Mouse (Mus musculus) MEL (cell line): ENCODE measurements around the gene Prdm9. TPM values are rescaled to one million over a fixed set of nuclear protein-coding genes. Genes with fewer than 3 reads are reported as not detected.
A peak's percentile ranks its signal among the peaks of the same experiment; 100 is the strongest.

Experiments
- DNase-seq: peaks from one replicate; pipeline ENCODE4 v3.0.0; 2011; ENCODE audit warnings: low read depth, low spot score
- H3K27ac ChIP-seq: 2 replicates; pipeline ENCODE4 v1.5.1; 2012; ENCODE audit warnings: low read depth, mild to moderate bottlenecking, control low read depth, low read length, moderate library complexity; ENCODE audit not compliant: control insufficient read depth
- H3K27me3 ChIP-seq, 2 experiments: fragments of 150-350 bp in 1 of 2; sonication (generic) in 1 of 2; 2 replicates each; pipeline ENCODE4 v1.6.1; 2012; ENCODE audit warnings: low read length in 2 of 2, mild to moderate bottlenecking in 2 of 2, improper control_type of control experiment in 1 of 2, moderate library complexity in 1 of 2; ENCODE audit not compliant: insufficient read depth in 2 of 2, control insufficient read depth in 1 of 2
- H3K36me3 ChIP-seq, 2 experiments: 2 replicates each; pipeline ENCODE4 v1.6.1; 2012 to 2014; ENCODE audit warnings: low read length in 2 of 2, improper control_type of control experiment in 1 of 2, inconsistent platforms in 1 of 2, mild to moderate bottlenecking in 1 of 2; ENCODE audit not compliant: insufficient read depth in 2 of 2, control insufficient read depth in 1 of 2
- H3K4me1 ChIP-seq, 2 experiments: fragments of 150-350 bp in 1 of 2; sonication (generic) in 1 of 2; 2 replicates each; pipeline ENCODE4 v1.6.1; 2012; ENCODE audit warnings: low read length in 2 of 2, improper control_type of control experiment in 1 of 2, mild to moderate bottlenecking in 1 of 2; ENCODE audit not compliant: insufficient read depth in 2 of 2, control insufficient read depth in 1 of 2
- H3K4me3 ChIP-seq, 2 experiments: fragments of 150-350 bp in 1 of 2; sonication (generic) in 1 of 2; 2 replicates each; pipeline ENCODE4 v1.5.1; 2012; ENCODE audit warnings: low read depth in 2 of 2, low read length in 2 of 2, mild to moderate bottlenecking in 2 of 2, moderate library complexity in 2 of 2, control low read depth in 1 of 2, improper control_type of control experiment in 1 of 2; ENCODE audit not compliant: control insufficient read depth in 1 of 2, insufficient read depth in 1 of 2
- H3K79me2 ChIP-seq: 2 replicates; pipeline ENCODE4 v1.6.1; 2012; ENCODE audit warnings: mild to moderate bottlenecking, low read length, moderate library complexity; ENCODE audit not compliant: control insufficient read depth, poor library complexity, insufficient read depth
- H3K9ac ChIP-seq: 2 replicates; pipeline ENCODE4 v1.6.1; 2012; ENCODE audit warnings: low read depth, mild to moderate bottlenecking, control low read depth, low read length, moderate library complexity; ENCODE audit not compliant: control insufficient read depth, poor library complexity, severe bottlenecking
- H3K9me3 ChIP-seq: fragments of 150-350 bp; sonication (generic); replicated peaks from 2 replicates; pipeline ENCODE4 v1.6.1; 2012; ENCODE audit warnings: mild to moderate bottlenecking, low read length, improper control_type of control experiment, moderate library complexity; ENCODE audit not compliant: insufficient read depth
- BHLHE40 ChIP-seq: IDR thresholded peaks from 2 replicates; pipeline ENCODE4 v1.6.1; 2012; ENCODE audit warnings: low read depth, mild to moderate bottlenecking, inconsistent platforms, low read length, improper control_type of control experiment, borderline replicate concordance
- CHD1 ChIP-seq: IDR thresholded peaks from 2 replicates; pipeline ENCODE4 v1.6.1; 2012; ENCODE audit warnings: low read depth, mild to moderate bottlenecking, inconsistent platforms, low read length, improper control_type of control experiment
- CTCF ChIP-seq, 3 experiments: IDR thresholded peaks in 2 of 3; conservative IDR thresholded peaks in 1 of 3; 2 replicates each; pipeline ENCODE4 v1.5.1; 2011 to 2012; ENCODE audit warnings: low read length in 3 of 3, low read depth in 2 of 3, mild to moderate bottlenecking in 2 of 3, improper control_type of control experiment in 1 of 3, inconsistent platforms in 1 of 3, mixed read lengths in 1 of 3, moderate library complexity in 1 of 3; ENCODE audit not compliant: control insufficient read depth in 1 of 3, insufficient read depth in 1 of 3, poor library complexity in 1 of 3, severe bottlenecking in 1 of 3
- ELF1 ChIP-seq: IDR thresholded peaks from 2 replicates; pipeline ENCODE4 v1.6.1; 2014; ENCODE audit warnings: low read depth, mild to moderate bottlenecking, inconsistent platforms, low read length, improper control_type of control experiment, moderate library complexity
- ETS1 ChIP-seq: IDR thresholded peaks from 2 replicates; pipeline ENCODE4 v1.6.1; 2012; ENCODE audit warnings: low read depth, mild to moderate bottlenecking, inconsistent platforms, low read length, improper control_type of control experiment, moderate library complexity
- HCFC1 ChIP-seq: IDR thresholded peaks from 2 replicates; pipeline ENCODE4 v1.6.1; 2012; ENCODE audit warnings: low read depth, mild to moderate bottlenecking, inconsistent platforms, low read length, improper control_type of control experiment, moderate library complexity
- JUND ChIP-seq: IDR thresholded peaks from 2 replicates; pipeline ENCODE4 v1.6.1; 2011; ENCODE audit warnings: low read depth, mild to moderate bottlenecking, improper control_type of control experiment, low read length
- MAX ChIP-seq: IDR thresholded peaks from 2 replicates; pipeline ENCODE4 v1.6.1; 2011; ENCODE audit warnings: low read length, improper control_type of control experiment
- MAZ ChIP-seq: IDR thresholded peaks from 2 replicates; pipeline ENCODE4 v1.6.1; 2012; ENCODE audit warnings: low read depth, mild to moderate bottlenecking, inconsistent platforms, low read length, improper control_type of control experiment
- MXI1 ChIP-seq: IDR thresholded peaks from 2 replicates; pipeline ENCODE4 v1.6.1; 2011; ENCODE audit warnings: mild to moderate bottlenecking, low read depth, low read length, improper control_type of control experiment
- MYB ChIP-seq: IDR thresholded peaks from 2 replicates; pipeline ENCODE4 v1.6.1; 2011; ENCODE audit warnings: mild to moderate bottlenecking, low read depth, low read length, improper control_type of control experiment
- MYC ChIP-seq: IDR thresholded peaks from 2 replicates; pipeline ENCODE4 v1.6.1; 2011; ENCODE audit warnings: low read depth, mild to moderate bottlenecking, low read length, improper control_type of control experiment, moderate library complexity
- NELFE ChIP-seq: IDR thresholded peaks from 2 replicates; pipeline ENCODE4 v1.6.1; 2011; ENCODE audit warnings: low read depth, low read length, improper control_type of control experiment
- NRF1 ChIP-seq: IDR thresholded peaks from 2 replicates; pipeline ENCODE4 v1.6.1; 2014; ENCODE audit warnings: low read depth, mild to moderate bottlenecking, inconsistent platforms, low read length, improper control_type of control experiment, moderate library complexity; ENCODE audit not compliant: poor library complexity, insufficient read depth, severe bottlenecking
- POLR2A ChIP-seq, 2 experiments: IDR thresholded peaks; 2 replicates each; pipeline ENCODE4 v1.6.1; 2011 to 2012; ENCODE audit warnings: low read length in 2 of 2, mild to moderate bottlenecking in 2 of 2, control low read depth in 1 of 2, improper control_type of control experiment in 1 of 2, low read depth in 1 of 2, moderate library complexity in 1 of 2; ENCODE audit not compliant: control insufficient read depth in 1 of 2, insufficient read depth in 1 of 2, poor library complexity in 1 of 2
- POLR2AphosphoS2 ChIP-seq: IDR thresholded peaks from 2 replicates; pipeline ENCODE4 v1.6.1; 2011; ENCODE audit warnings: low read length, improper control_type of control experiment
- POLR2AphosphoS5 ChIP-seq: IDR thresholded peaks from 2 replicates; pipeline ENCODE4 v1.6.1; 2012; ENCODE audit warnings: low read depth, borderline replicate concordance, mild to moderate bottlenecking, inconsistent platforms, low read length, moderate library complexity, mixed read lengths
- RCOR1 ChIP-seq: IDR thresholded peaks from 2 replicates; pipeline ENCODE4 v1.6.1; 2012; ENCODE audit warnings: low read depth, mild to moderate bottlenecking, inconsistent platforms, low read length, improper control_type of control experiment
- SIN3A ChIP-seq: IDR thresholded peaks from 2 replicates; pipeline ENCODE4 v1.6.1; 2012; ENCODE audit warnings: low read length, improper control_type of control experiment, inconsistent platforms
- TAL1 ChIP-seq: IDR thresholded peaks from 2 replicates; pipeline ENCODE4 v1.6.1; 2012; ENCODE audit warnings: mild to moderate bottlenecking, inconsistent platforms, low read length, moderate library complexity, mixed read lengths
- TBP ChIP-seq: IDR thresholded peaks from 2 replicates; pipeline ENCODE4 v1.8.0; 2011; ENCODE audit warnings: low read depth, low read length, improper control_type of control experiment
- USF1 ChIP-seq: IDR thresholded peaks from 2 replicates; pipeline ENCODE4 v1.6.1; 2014; ENCODE audit warnings: low read depth, mild to moderate bottlenecking, inconsistent platforms, low read length, improper control_type of control experiment, moderate library complexity
- ZC3H11A ChIP-seq: IDR thresholded peaks from 2 replicates; pipeline ENCODE4 v1.6.1; 2012; ENCODE audit warnings: low read depth, mild to moderate bottlenecking, inconsistent platforms, low read length, improper control_type of control experiment
- ZMIZ1 ChIP-seq: IDR thresholded peaks from 2 replicates; pipeline ENCODE4 v1.6.1; 2012; ENCODE audit warnings: low read depth, mild to moderate bottlenecking, inconsistent platforms, low read length, improper control_type of control experiment, moderate library complexity
- ZNF384 ChIP-seq: IDR thresholded peaks from 2 replicates; pipeline ENCODE4 v1.6.1; 2012; ENCODE audit warnings: low read depth, mild to moderate bottlenecking, inconsistent platforms, low read length, improper control_type of control experiment
- polyA plus RNA-seq, 2 experiments: library from polyadenylated mRNA; stranded (reverse) in 1 of 2; unstranded in 1 of 2; fragments of >175 nt in 1 of 2; fragments of >200 nt in 1 of 2; gene quantifications; 2 replicates each; pipeline versions ENCODE4 v1.2.1 to v1.2.4; 2012; ENCODE audit warnings: low replicate concordance in 2 of 2, low read depth in 1 of 2; ENCODE audit not compliant: insufficient read length in 2 of 2, insufficient read depth in 1 of 2, missing spikeins in 1 of 2
- total RNA-seq: library from RNA; depleted of rRNA; stranded (reverse); fragments of 300-350 nt; gene quantifications from 2 replicates; pipeline ENCODE4 v1.2.3, GENCODE M21; 2012

Gene Prdm9
- total and polyA plus RNA-seq, 3 experiments, result 1.6 to 42.2 (median 3.5) TPM

GRCm38 (mm10) chr17:15499656-15500394 lies 64.3 kb downstream of the Prdm9 start, which contains the start of the genes Psmb1 and Tbp (continued):
- no peak for TF ChIP-seq POLR2AphosphoS5
- TF ChIP-seq MYB, result peak; percentile 91
- TF ChIP-seq ZNF384, result no peak

DNA sequence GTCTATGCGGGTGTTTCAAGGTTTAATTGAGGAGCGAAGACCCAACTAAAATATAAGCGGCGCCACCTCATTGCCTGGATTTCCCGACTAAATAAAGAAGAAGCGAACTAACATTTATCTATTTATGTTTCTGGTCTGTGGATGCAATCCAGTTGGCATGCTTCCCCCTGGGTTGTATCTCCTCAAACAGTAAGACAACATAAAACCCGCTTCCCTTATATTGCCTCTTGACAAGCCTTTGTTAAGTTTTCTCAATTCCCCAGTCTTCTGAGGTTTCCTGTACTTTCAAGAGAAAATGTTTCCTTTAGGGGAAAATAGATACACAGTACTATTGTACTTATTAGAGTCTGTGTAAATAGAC lies 65.4 kb downstream of the Prdm9 start:
- H3K27me3 ChIP-seq, result no peaks in the 10 kb centered on the region
- peaks cover 2 to 11% of the 10 kb centered on the region in 2 experiments; a peak in 3 of 4 replicates for H3K4me1 ChIP-seq
- TF ChIP-seq POLR2A (IDR thresholded peaks at IDR 0.05; ENCODE audit: control insufficient read depth in 1 of 2, insufficient read depth in 1 of 2, low read depth in 1 of 2, low read length in 2 of 2, poor library complexity in 1 of 2), result no peak
- 0 out of 2 replicates have a peak, but pooled peaks have one; percentile 25 for TF ChIP-seq MYC
- TF ChIP-seq MAZ, result no peak
- TF ChIP-seq MXI1, result no peak; the same call in 1 of the 2 replicates
- TF ChIP-seq CHD1, result peak; percentile 88
- TF ChIP-seq ETS1, result peak; percentile 30; the same call in 1 of the 2 replicates
- no peak for TF ChIP-seq USF1
- no peak for TF ChIP-seq TAL1
- TF ChIP-seq POLR2AphosphoS5, result no peak
- TF ChIP-seq BHLHE40, result no peak
- peak overlapping the region; percentile 85 for H3K27ac ChIP-seq
- H3K36me3 ChIP-seq, result peaks cover 13 to 34% of the 10 kb centered on the region in 2 experiments; a peak in 3 of 4 replicates
- DNase-seq, result peak; percentile 68
- H3K79me2 ChIP-seq, result peaks cover 48% of the 10 kb centered on the region
- peak overlapping the region; percentile 54 to 89 for H3K4me3 ChIP-seq
- H3K9ac ChIP-seq, result peak overlapping the region; percentile 75
- no peaks in the 10 kb centered on the region for H3K9me3 ChIP-seq

GRCm38 (mm10) chr17:15497882-15498752 lies 66.0 kb downstream of the Prdm9 start:
- peak; percentile 96 for DNase-seq
- Histone ChIP-seq H3K27me3 (no peaks in the 10 kb centered on the region), H3K36me3 (peaks cover 17 to 34% of the 10 kb centered on the region in 2 experiments), H3K9me3 (no peaks in the 10 kb centered on the region), H3K79me2 (peaks cover 51% of the 10 kb centered on the region), H3K27ac (peak overlapping the region; percentile 75), H3K4me1 (peaks cover 2 to 11% of the 10 kb centered on the region in 2 experiments; a peak in 3 of 4 replicates), H3K9ac (peak overlapping the region; percentile 88), H3K4me3 (peak overlapping the region; percentile 63 to 87)
- TF ChIP-seq CHD1 (peak; percentile 93), POLR2AphosphoS2 (peak; percentile 77), MAX (peak; percentile 78), CTCF (IDR thresholded peaks at IDR 0.05 in 2 of 3, conservative IDR thresholded peaks at IDR 0.05 in 1 of 3; ENCODE audit: control insufficient read depth in 1 of 3, insufficient read depth in 1 of 3, low read depth in 2 of 3, low read length in 3 of 3, poor library complexity in 1 of 3, severe bottlenecking in 1 of 3) (no peak), MYC (peak; percentile 86; the same call in 1 of the 2 replicates), ZC3H11A (no peak), MYB (no peak), ZMIZ1 (peak; percentile 67; the same call in 1 of the 2 replicates), ELF1 (peak; percentile 91), NRF1 (peak; percentile 57), JUND (no peak), RCOR1 (peak; percentile 17; the same call in 1 of the 2 replicates), HCFC1 (peak; percentile 90), NELFE (peak; percentile 83), MXI1 (peak; percentile 89), POLR2A (IDR thresholded peaks at IDR 0.05; ENCODE audit: control insufficient read depth in 1 of 2, insufficient read depth in 1 of 2, low read depth in 1 of 2, low read length in 2 of 2, poor library complexity in 1 of 2) (peak in 1 of 2 experiments; percentile 90; a peak in 2 of 4 replicates), SIN3A (peak; percentile 91), TBP (peak; percentile 70), USF1 (0 out of 2 replicates have a peak, but pooled peaks have one; percentile 30)
